Mouse (Mus musculus) limb, embryonic 11.5 days (tissue): ENCODE measurements around the gene Fam129b. TPM values are rescaled to one million over a fixed set of nuclear protein-coding genes. Genes with fewer than 3 reads are reported as not detected.

ENCODE experiments used
- ATAC-seq: fragments of 200-750 bp; cut with Nextera tagmentation; 2 replicates; pipeline ENCODE4 v1.8.0; 2017; ENCODE audit warnings: low read depth; ENCODE audit not compliant: insufficient number of reproducible peaks, low FRiP score, low TSS enrichment
- DNase-seq: peaks from one replicate; pipeline ENCODE4 v3.0.0-alpha.2; 2015; ENCODE audit warnings: low spot score
- H3K27ac ChIP-seq: fragments of 300-500 bp; sonication (generic); replicated peaks from 2 replicates; pipeline ENCODE4 v1.5.1; 2014; ENCODE audit warnings: low read depth, mild to moderate bottlenecking, low read length
- H3K27me3 ChIP-seq: fragments of 300-500 bp; sonication (generic); 2 replicates; pipeline ENCODE4 v1.6.1; 2014; ENCODE audit warnings: mild to moderate bottlenecking, low read length, mixed read lengths; ENCODE audit not compliant: control insufficient read depth, insufficient read depth
- H3K36me3 ChIP-seq: fragments of 300-500 bp; sonication (generic); 2 replicates; pipeline ENCODE4 v1.6.1; 2014; ENCODE audit warnings: mild to moderate bottlenecking, low read length, moderate library complexity, mixed read lengths; ENCODE audit not compliant: control insufficient read depth, insufficient read depth
- H3K4me1 ChIP-seq: fragments of 300-500 bp; sonication (generic); 2 replicates; pipeline ENCODE4 v1.6.1; 2014; ENCODE audit warnings: low read length, mixed read lengths; ENCODE audit not compliant: control insufficient read depth, insufficient read depth
- H3K4me2 ChIP-seq: fragments of 300-500 bp; sonication (generic); 2 replicates; pipeline ENCODE4 v1.6.1; 2014; ENCODE audit warnings: low read depth, mild to moderate bottlenecking, moderate library complexity; ENCODE audit not compliant: severe bottlenecking
- H3K4me3 ChIP-seq: fragments of 300-500 bp; sonication (generic); 2 replicates; pipeline ENCODE4 v1.5.1; 2014; ENCODE audit warnings: low read depth, low read length
- H3K9ac ChIP-seq: fragments of 300-500 bp; sonication (generic); 2 replicates; pipeline ENCODE4 v1.6.1; 2014; ENCODE audit warnings: mild to moderate bottlenecking, low read length
- H3K9me3 ChIP-seq: fragments of 300-500 bp; sonication (generic); 2 replicates; pipeline ENCODE4 v1.6.1; 2016; ENCODE audit warnings: low read length; ENCODE audit not compliant: control insufficient read depth
- WGBS: fragments of 180-500 bp; shearing (Covaris S2); extraction: QIAGEN DNeasy Blood & Tissue Kit; methylation state at CpG from one replicate; pipeline ENCODE4 v1.1.7; 2014; 5-methylcytosine and 5-hydroxymethylcytosine counted together
- polyA plus RNA-seq: library from polyadenylated mRNA; unstranded; fragments of >200 nt; fragmentation: Nextera tagmentation; extraction: Ambion mirVana; gene quantifications from 2 replicates; pipeline ENCODE4 v1.2.1, GENCODE M21; 2014

The Fam129b gene
- polyA plus RNA-seq, 1 experiment from 2014 or later: 23.2 TPM

DNA sequence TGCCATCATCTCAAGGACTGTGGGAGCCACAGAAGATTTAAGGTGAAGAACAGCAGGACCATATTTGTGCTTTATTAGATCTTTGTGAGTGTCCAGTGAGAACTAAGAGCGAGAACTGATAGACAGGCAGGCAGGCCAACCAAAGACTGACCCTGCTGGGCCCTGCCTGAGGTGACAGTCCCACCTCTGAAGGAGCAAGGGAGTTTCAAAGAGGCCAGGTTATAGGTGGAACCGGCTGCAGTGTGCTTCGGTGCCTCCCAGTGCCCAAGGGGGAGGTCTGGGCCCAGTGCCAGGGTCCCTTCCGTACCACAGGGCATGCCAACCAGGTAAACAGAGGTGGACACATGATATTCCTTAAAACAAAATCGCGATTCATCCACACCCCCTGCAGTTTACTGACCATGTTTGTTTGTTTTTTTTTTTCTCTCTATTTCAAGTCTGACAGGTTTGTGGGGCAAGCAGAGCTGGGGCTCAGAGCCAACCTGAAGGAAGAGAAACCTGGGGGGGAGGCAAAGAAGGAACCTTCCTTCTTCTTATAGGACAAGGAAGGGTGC lies 6.1 kb upstream of the Fam129b start:
- DNase-seq (no peak), ATAC-seq (no peak)
- Histone ChIP-seq H3K4me1 (peaks cover 6% of the 10 kb centered on the region), H3K27me3 (no peaks in the 10 kb centered on the region), H3K9me3 (no peaks in the 10 kb centered on the region), H3K9ac (no peak overlapping the region), H3K4me2 (no peak overlapping the region), H3K4me3 (no peak overlapping the region), H3K27ac (no peak overlapping the region), H3K36me3 (no peaks in the 10 kb centered on the region)
- 59% methylated on average over 6 of the region's 6 CpGs for WGBS

DNA sequence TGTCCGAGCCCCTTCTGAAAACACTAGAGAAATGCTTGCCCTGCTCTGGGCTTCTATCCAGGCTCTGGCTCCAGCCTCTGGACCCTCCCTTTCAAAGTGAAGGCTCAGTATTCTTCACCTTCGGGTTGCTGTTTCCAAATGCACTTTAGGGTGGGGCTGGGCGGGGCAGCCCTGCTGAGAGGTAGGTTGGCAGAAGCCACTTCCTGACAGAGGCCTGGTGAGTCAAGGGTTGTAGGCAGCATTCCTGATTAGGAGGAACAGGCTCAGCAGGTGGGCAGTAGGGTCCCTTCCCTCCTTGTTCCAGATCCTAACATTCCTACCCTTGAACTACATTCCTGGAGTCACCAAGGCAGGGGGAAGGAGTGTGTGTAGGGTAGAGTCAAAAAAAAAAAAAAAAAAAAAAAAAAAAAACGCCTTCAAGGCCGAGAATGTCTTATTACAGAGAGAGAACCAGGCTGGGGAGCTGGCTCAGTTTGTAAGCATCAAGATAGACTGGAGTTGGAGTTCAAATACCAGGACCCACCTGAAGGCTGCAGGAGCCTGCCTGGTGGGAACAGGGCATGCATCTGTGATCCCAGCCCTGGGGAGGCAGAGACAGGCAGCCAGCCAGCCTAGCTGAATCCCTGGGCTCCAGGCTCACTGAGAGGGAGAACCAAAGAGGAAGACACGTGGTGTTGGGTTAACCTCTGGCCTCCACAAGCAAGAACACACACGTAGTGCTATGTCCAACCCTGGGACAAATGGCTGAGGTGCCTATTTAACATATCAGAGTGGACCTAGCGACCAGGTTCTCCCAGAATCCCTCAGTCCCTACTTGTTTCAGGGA lies 5.4 kb upstream of the Fam129b start:
- Histone ChIP-seq H3K36me3 (no peaks in the 10 kb centered on the region), H3K4me2 (no peak overlapping the region), H3K4me3 (no peak overlapping the region), H3K4me1 (peaks cover 11% of the 10 kb centered on the region), H3K27me3 (no peaks in the 10 kb centered on the region), H3K9me3 (no peaks in the 10 kb centered on the region), H3K27ac (no peak overlapping the region), H3K9ac (no peak overlapping the region)
- DNase-seq: no peak
- 45% methylated on average over 8 of the region's 8 CpGs for WGBS
- ATAC-seq: no peak

DNA sequence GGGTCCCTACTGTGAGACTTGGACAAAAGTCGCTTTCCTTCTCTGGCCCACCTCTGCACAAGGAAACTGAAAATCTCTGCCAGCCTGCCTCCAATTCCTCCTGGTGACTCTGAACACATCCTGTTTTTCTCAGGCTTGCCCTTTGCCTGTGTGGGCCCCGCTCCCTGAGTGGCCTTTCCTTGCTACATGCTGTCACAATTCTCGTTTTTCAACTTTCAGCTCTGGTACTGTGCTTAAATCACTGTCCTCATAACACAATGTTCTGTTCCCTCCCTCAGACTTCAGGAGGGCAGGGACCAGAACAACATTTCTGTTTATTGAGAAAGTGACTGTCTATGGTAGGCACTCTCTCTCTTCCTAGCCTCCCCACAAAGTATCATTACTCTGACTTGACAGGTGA lies 1.8 kb upstream of the Fam129b start:
- peaks cover 28% of the 10 kb centered on the region for H3K4me1 ChIP-seq

DNA sequence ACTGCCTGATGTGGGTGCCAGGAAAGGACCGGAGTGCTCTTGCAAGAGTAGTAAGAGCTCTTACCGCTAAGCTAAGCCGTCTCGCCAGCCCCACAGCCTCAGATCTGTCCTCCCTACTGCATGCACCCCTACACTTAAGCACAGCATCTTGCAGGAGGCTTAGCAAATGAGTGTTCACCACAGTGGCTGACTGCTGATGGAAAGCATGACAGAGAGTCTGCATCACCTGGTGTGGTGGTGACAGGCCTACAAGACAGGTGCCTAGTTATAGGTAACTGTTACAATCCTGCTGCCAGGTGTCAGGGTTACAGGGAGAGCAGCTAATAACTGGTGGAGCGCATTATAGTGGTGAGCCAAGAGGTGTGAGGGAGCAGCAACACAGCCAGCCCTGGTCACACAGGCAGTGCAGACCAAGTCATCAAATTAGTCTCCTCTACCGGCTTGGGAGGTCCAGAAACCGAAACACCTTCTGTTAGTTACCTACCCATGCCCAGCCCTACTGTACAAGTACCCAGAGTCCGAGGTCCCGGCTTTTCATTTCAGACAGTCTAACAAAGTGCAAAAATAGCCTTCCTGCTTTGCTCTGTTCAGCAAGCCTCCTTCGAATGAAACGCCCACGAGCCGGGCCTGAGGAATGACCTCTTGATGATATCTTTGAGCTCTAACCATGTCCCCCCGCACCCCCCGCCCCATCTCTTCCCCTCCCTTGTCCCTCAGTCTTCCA lies 801 bp upstream of the Fam129b start:
- H3K4me1 ChIP-seq: peaks cover 31% of the 10 kb centered on the region
- ATAC-seq: peak; percentile 42; the same call in 1 of the 2 replicates
- H3K9ac ChIP-seq: peak overlapping the region; percentile 95
- no peaks in the 10 kb centered on the region for H3K36me3 ChIP-seq
- no peaks in the 10 kb centered on the region for H3K27me3 ChIP-seq
- peak overlapping the region; percentile 86 for H3K4me3 ChIP-seq
- no peaks in the 10 kb centered on the region for H3K9me3 ChIP-seq
- 14% methylated on average over 15 of the region's 15 CpGs for WGBS
- peak overlapping the region; percentile 93 for H3K4me2 ChIP-seq
- DNase-seq: peak; percentile 50
- peak overlapping the region; percentile 79 for H3K27ac ChIP-seq

More for the DNA sequence above, 1.8 kb upstream of the Fam129b start:
- Histone ChIP-seq H3K4me3 (no peak overlapping the region), H3K9me3 (no peaks in the 10 kb centered on the region), H3K9ac (no peak overlapping the region), H3K4me2 (peak overlapping the region; percentile 93; the same call in 1 of the 2 replicates), H3K27ac (peak overlapping the region; percentile 42; the same call in 1 of the 2 replicates), H3K27me3 (no peaks in the 10 kb centered on the region), H3K36me3 (no peaks in the 10 kb centered on the region)
- WGBS: 77% methylated on average over 3 of the region's 3 CpGs
- no peak for ATAC-seq
- DNase-seq: no peak

DNA sequence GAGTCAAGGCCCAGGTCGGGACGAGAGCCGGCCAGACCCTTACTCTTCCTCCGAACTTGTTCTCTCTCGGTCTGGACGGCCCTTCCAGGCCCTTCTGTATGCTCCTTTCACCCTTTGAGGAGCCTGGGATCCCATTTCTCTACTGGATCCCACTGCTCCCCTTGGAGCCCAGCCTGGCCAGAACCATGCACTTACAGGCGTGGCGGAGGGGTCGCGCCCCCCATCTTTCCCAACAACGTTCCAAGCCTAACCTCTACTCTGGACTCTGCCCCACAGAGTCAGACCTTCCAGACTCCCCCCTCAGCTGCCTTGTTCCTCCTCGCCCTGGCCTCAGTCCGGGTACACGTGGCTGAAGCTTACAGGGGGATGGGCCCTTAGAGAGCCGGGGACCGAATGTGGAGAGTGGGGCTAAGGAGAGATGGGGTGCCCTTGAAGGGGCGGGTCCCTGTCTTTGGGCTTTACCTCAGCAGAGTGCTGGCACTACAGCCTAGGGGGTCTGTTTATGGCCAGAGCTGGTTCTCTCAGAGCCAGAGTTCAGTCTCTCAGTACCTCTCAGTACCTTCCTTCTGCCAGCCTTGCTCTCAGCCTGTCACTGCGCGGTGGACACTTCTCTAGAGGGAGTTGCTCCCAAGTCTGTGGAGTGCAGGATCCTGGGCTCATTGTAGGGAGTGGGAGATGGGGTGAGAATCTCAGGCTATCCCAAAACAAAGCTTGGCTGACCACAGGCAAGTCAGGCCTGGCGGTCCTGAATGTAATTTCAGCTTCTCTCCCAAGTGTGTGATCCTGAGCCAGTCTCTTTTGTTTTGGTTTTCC lies 782 bp downstream of the Fam129b start:
- no peaks in the 10 kb centered on the region for H3K27me3 ChIP-seq
- H3K4me3 ChIP-seq: peak overlapping the region; percentile 86
- DNase-seq (peak; percentile 53), ATAC-seq (peak; percentile 6; the same call in 1 of the 2 replicates)
- H3K27ac ChIP-seq: peak overlapping the region; percentile 18; the same call in 1 of the 2 replicates
- peaks cover 43% of the 10 kb centered on the region for H3K4me1 ChIP-seq
- H3K36me3 ChIP-seq: no peaks in the 10 kb centered on the region
- H3K4me2 ChIP-seq: peak overlapping the region; percentile 93
- WGBS: 3% methylated on average over 20 of the region's 20 CpGs
- no peaks in the 10 kb centered on the region for H3K9me3 ChIP-seq
- H3K9ac ChIP-seq: peak overlapping the region; percentile 95

DNA sequence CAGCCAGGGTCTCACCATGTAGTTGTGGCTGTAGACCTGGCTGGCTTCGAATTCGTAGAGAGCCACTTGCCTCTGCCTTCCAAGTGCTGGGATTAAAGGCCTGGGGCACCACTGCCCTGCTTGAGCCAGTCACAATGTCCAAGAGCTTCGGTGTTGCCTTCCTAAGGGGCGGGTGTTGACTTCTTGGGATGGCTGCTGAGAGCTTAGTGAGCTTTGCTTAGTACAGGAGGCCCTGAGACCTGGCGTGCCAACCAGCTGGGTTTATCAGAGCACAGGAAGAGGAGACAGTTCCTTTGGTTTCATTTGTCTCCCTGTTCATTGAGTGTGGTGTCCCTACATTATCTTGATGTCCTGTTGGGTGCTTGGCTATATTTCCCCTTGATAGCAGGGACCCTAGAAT lies 1.4 kb downstream of the Fam129b start:
- no peaks in the 10 kb centered on the region for H3K27me3 ChIP-seq
- H3K4me3 ChIP-seq: peak overlapping the region; percentile 86
- DNase-seq: no peak
- ATAC-seq: no peak
- peak overlapping the region; percentile 95; the same call in 1 of the 2 replicates for H3K9ac ChIP-seq
- no peaks in the 10 kb centered on the region for H3K36me3 ChIP-seq
- peak overlapping the region; percentile 93 for H3K4me2 ChIP-seq
- H3K4me1 ChIP-seq: peaks cover 47% of the 10 kb centered on the region
- H3K27ac ChIP-seq: no peak overlapping the region
- 30% methylated on average over 5 of the region's 5 CpGs for WGBS
- no peaks in the 10 kb centered on the region for H3K9me3 ChIP-seq

DNA sequence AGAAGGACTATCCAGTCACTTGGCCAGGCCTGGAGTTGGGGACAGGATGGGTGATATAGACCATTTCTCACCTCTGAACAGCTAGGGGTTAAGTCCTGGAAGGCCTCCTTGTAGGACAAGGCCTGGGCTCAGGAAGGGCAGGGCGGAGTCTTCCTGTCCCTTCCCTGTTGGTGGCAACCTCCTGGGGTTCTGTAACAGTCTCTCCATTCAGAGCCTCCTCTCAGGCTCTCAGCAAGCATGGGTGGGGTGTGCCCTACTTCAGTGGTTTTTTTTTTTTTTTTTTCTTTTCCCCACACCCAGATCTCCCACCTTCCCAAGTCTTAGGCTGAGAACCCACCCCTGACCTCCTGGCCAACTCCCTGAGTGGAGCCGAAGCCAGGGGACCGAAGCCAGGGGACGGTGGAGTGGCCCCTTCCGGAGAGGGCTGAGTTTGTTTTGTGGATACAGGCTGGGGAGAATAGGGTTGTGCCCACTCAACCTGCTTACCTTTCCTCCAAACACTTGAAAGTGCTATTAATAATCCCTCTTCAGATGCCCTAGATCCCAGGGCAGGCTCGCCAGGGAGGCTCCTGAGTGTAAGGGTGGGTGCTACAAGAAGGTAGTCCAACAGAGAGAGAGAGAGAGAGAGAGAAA lies 2.0 kb downstream of the Fam129b start:
- peaks cover 47% of the 10 kb centered on the region for H3K4me1 ChIP-seq
- no peak overlapping the region for H3K27ac ChIP-seq
- no peaks in the 10 kb centered on the region for H3K36me3 ChIP-seq
- ATAC-seq (no peak), DNase-seq (no peak)
- 57% methylated on average over 6 of the region's 6 CpGs for WGBS
- H3K4me2 ChIP-seq: peak overlapping the region; percentile 93
- no peaks in the 10 kb centered on the region for H3K27me3 ChIP-seq
- peak overlapping the region; percentile 86 for H3K4me3 ChIP-seq
- no peaks in the 10 kb centered on the region for H3K9me3 ChIP-seq
- no peak overlapping the region for H3K9ac ChIP-seq
